Mouse (Mus musculus) myocyte (in vitro differentiated cells): ENCODE data around the gene Ptgir.

ENCODE experiments used
- CEBPB ChIP-seq: IDR thresholded peaks from 2 replicates; pipeline ENCODE4 v1.6.1; 2011; ENCODE audit warnings: mild to moderate bottlenecking, moderate library complexity; ENCODE audit not compliant: poor library complexity, insufficient read depth, severe bottlenecking
- MYOD1 ChIP-seq, 3 experiments: IDR thresholded peaks; one replicate each; pipeline ENCODE4 v1.6.1; 2011; ENCODE audit warnings: control low read depth in 2 of 3, low read depth in 2 of 3, mild to moderate bottlenecking in 2 of 3, moderate library complexity in 1 of 3; ENCODE audit not compliant: insufficient read length in 2 of 3, control insufficient read depth in 1 of 3
- MYOG ChIP-seq, 3 experiments: IDR thresholded peaks; one replicate each; pipeline ENCODE4 v1.6.1; 2011; ENCODE audit warnings: control low read depth in 2 of 3, low read depth in 2 of 3, mild to moderate bottlenecking in 2 of 3; ENCODE audit not compliant: insufficient read length in 2 of 3, control insufficient read depth in 1 of 3, insufficient read depth in 1 of 3
- POLR2A ChIP-seq: IDR thresholded peaks from one replicate; pipeline ENCODE4 v1.6.1; 2011; ENCODE audit warnings: low read depth, mild to moderate bottlenecking, control low read depth, moderate library complexity; ENCODE audit not compliant: insufficient read length
- POLR2AphosphoS2 ChIP-seq: IDR thresholded peaks from one replicate; pipeline ENCODE4 v1.6.1; 2011; ENCODE audit warnings: low read depth, control low read depth; ENCODE audit not compliant: insufficient read length

- TF ChIP-seq POLR2A (peak; percentile 1), MYOD1 (IDR thresholded peaks at IDR 0.05; ENCODE audit: control insufficient read depth in 1 of 3, insufficient read length in 2 of 3, low read depth in 2 of 3) (no peak), MYOG (IDR thresholded peaks at IDR 0.05; ENCODE audit: control insufficient read depth in 1 of 3, insufficient read depth in 1 of 3, insufficient read length in 2 of 3, low read depth in 2 of 3) (no peak), POLR2AphosphoS2 (no peak), CEBPB (no peak)
Measured at GRCm38 (mm10) chr7:16917447-16917846, 11.2 kb downstream of the Ptgir start.
